Mouse (Mus musculus): ENCODE measurements around the gene Olfr1291-ps1.

Gene Olfr1291-ps1

DNA sequence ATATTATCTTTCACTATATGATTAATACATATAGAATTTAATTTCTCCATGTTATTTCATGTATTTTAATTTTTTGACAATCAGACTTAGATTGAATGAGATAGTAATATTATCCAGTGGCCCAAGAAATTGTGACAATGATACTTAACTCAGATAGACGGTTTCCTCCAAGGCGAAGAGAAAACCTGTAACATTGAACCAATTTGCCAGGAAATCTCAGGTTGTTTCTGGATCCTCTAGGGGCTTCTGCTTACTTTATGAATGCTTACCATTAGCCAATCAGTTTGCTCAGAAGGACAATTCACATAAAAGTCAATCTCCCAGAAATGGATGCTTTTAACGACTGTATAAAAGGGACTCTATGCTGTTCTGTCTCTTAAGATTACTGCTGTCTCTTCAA lies at the start of gene Olfr1291-ps1:
TSS of gene Olfr1291-ps1 (plus strand) at position 301 of the 400 bp plus-strand sequence.
- DNase-seq (ENCODE audit: low spot score in 2 of 2): no peak

DNA sequence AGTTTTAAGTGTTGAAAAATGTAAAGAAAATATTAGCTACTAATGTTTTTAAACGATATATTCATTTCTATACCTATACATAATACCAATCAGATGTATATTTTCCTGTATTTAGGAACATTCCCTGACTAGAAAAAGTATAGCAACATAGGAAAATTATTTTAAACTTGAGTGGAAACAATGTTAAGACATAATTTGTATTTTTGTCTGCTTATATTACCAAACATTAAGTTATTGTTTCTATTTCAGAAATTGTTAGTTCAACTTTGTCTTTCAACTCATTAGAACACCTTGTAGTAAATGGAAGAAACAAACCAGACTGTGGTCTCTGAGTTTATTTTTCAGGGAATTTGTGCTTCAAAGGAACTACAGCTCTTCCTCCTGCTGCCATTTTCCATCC lies 48.1 kb upstream of the Olfr1291-ps1 start, which contains the start of gene Olfr1287:
TSS of gene Olfr1287 (plus strand) at position 301 of the 400 bp plus-strand sequence.
- no peak for DNase-seq (ENCODE audit: low spot score in 2 of 2)

DNA sequence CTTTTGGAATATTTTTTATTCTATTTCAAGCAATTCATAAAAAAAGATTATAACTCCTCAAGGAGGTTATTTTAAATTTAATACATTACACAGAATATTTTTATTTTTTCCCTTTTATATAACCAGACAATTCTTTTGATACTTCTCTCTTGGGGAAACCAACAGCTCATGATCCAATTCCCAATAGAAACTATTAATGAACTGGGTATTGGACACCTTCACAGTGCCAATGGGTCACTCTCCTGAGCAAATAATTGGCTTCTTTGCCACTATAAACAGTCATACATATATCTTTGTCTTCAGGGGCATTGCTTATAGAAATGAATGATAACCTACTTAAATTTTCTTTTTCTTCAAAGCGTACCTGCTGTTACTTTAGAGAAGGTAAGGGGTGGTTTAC lies 23.2 kb upstream of the Olfr1291-ps1 start, which contains the start of gene Olfr1288:
TSS of gene Olfr1288 (plus strand) at position 301 of the 400 bp plus-strand sequence.
- DNase-seq (ENCODE audit: low spot score in 2 of 2): no peak

DNA sequence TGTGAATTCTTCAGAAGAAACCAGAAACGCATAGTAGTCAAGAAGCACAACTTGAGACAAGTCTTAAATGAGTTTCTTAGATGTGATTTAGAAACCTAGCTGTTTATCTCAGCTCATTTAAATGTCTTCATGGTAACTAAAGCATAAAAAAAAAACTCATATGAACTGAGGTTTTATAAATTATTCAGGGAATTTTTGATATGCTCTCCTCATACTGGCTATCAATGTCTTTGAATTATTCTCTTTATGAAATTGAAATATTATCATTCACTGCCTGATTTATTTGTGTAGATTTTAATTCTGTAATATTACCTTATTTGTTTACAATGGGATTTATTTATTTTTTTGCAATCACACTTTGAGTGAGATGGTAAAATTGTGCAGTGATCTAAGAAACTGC lies 16.5 kb upstream of the Olfr1291-ps1 start, which contains the start of gene Olfr1289:
TSS of gene Olfr1289 (plus strand) at position 301 of the 400 bp plus-strand sequence.
- no peak for DNase-seq (ENCODE audit: low spot score in 2 of 2)

DNA sequence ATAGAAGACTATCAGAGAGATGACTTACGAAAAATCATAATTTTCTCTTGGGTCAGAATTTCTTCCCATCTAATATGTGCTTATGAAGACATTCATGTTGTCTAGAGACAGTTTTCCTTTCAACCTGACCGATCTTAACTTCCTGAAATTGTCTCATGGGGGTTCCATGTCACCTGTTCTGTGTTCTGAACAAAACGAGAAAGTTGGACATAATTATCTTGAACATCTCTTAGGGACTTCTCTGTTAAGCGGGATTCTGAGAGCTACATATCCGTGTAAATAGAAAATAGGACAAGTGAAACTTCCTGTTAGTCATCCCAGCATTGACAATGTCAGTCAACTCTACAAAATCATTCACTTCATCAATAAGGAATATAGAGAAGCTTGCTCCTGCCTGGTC lies 3.3 kb upstream of the Olfr1291-ps1 start, which contains the start of gene Olfr1290:
TSS of gene Olfr1290 (minus strand) at position 101 of the 400 bp plus-strand sequence.
- no peak for DNase-seq (ENCODE audit: low spot score in 2 of 2)

DNA sequence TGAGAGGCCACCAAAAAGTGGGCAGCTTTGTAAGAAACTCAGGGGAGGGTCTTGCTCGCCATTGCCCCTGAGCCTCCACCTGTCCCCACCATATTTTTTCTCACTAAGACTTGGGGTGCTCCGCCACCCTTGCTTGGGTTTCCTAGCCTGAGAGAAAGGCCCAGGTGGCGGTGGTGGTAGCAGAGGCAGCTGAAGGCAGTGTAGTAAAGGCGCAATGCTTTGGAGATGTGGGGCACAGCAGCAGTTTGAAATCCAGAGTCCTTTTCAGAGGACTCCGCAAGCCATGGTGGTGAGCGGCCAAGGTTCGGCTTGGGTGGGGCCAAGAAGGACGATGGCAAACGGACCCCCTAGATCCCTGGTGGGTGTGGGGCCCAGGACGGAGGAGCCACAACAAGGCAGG lies 20.5 kb downstream of the Olfr1291-ps1 start:
- no peak for DNase-seq (ENCODE audit: low spot score in 2 of 2)

DNA sequence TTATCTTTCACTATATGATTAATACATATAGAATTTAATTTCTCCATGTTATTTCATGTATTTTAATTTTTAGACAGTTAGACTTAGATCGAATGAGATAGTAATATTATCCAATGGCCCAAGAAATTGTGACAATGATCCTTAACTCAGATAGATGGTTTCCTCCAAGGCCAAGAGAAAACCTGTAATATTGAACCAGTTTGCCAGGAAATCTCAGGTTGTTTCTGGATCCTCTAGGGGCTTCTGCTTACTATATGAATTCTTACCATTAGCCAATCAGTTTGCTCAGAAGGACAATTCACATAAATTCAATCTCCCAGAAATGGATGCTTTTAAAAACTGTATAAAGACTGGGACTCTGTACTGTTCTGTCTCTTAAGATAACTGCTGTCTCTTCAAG lies 27.9 kb downstream of the Olfr1291-ps1 start, which contains the start of gene Olfr1293-ps:
TSS of gene Olfr1293-ps (plus strand) at position 301 of the 400 bp plus-strand sequence.
- no peak for DNase-seq (ENCODE audit: low spot score in 2 of 2)

DNA sequence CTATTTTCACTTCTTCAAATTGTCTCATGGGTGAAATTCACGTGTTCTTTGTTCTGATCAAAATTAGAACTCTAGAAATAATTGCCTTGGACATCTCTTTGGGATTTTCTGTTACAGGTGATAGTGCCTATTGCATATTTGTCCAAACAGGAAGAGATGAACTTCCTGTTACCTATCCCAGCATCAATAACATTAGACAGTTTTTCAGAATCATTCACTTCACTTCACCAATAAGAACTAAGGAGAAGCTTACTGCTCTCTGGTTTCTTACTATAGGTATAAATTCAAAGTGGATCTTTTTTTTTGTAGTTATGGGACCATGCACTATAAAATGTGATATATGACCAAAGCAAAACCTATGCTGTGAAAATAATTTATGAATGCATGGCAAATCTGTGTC lies 43.2 kb downstream of the Olfr1291-ps1 start, which contains the start of gene Olfr1294:
TSS of gene Olfr1294 (minus strand) at position 101 of the 400 bp plus-strand sequence.
- no peak for DNase-seq (ENCODE audit: low spot score in 2 of 2)

All from spleen, postnatal 14 days (tissue).